Mouse (Mus musculus): ENCODE results near the gene Npffr2.
"Not testable (repeated sequence)": the region's sequence is repeated elsewhere in the genome, so short reads cannot be mapped to it uniquely, and the experiment has no call there.

Gene Npffr2

GRCm38 (mm10) chr5:89526878-89527578, at the start of gene Npffr2:
Npffr2 (plus strand) TSS chr5:89527429.
- DNase-seq (ENCODE audit: low read depth in 1 of 2, low spot score in 2 of 2) = no peak

GRCm38 (mm10) chr5:89492560-89492959, 34.7 kb upstream of the Npffr2 start:
- no peak for DNase-seq (ENCODE audit: low read depth in 1 of 2, low spot score in 2 of 2)

- no peak for DNase-seq (ENCODE audit: low read depth in 1 of 2, low spot score in 2 of 2)
These were observed 27.0 kb upstream of the Npffr2 start for GRCm38 (mm10) chr5:89500182-89500581.

- no peak for DNase-seq (ENCODE audit: low read depth in 1 of 2, low spot score in 2 of 2)
These were observed 8.6 kb upstream of the Npffr2 start for GRCm38 (mm10) chr5:89518641-89519040.

GRCm38 (mm10) chr5:89526181-89526778, 949 bp upstream of the Npffr2 start:
- no peak for DNase-seq (ENCODE audit: low read depth in 1 of 2, low spot score in 2 of 2)

GRCm38 (mm10) chr5:89528951-89529350, 1.7 kb downstream of the Npffr2 start:
- DNase-seq (ENCODE audit: low read depth in 1 of 2, low spot score in 2 of 2) = no peak

- no peak for DNase-seq (ENCODE audit: low read depth in 1 of 2, low spot score in 2 of 2)
These were observed 2.2 kb downstream of the Npffr2 start for GRCm38 (mm10) chr5:89529391-89529790.

- DNase-seq (ENCODE audit: low read depth in 1 of 2, low spot score in 2 of 2) = no peak
These were observed 8.8 kb downstream of the Npffr2 start for GRCm38 (mm10) chr5:89536018-89536417.

GRCm38 (mm10) chr5:89542472-89542871, 15.2 kb downstream of the Npffr2 start:
- no peak for DNase-seq (ENCODE audit: low read depth in 1 of 2, low spot score in 2 of 2)

- DNase-seq (ENCODE audit: low read depth in 1 of 2, low spot score in 2 of 2) = no peak
These were observed 16.2 kb downstream of the Npffr2 start for GRCm38 (mm10) chr5:89543476-89543875.

GRCm38 (mm10) chr5:89559118-89559517, 31.9 kb downstream of the Npffr2 start:
- not testable (repeated sequence) for DNase-seq (ENCODE audit: low read depth in 1 of 2, low spot score in 2 of 2)

GRCm38 (mm10) chr5:89561381-89561780, 34.2 kb downstream of the Npffr2 start:
- no peak for DNase-seq (ENCODE audit: low read depth in 1 of 2, low spot score in 2 of 2)

GRCm38 (mm10) chr5:89578678-89579077, 51.4 kb downstream of the Npffr2 start:
- no peak for DNase-seq (ENCODE audit: low read depth in 1 of 2, low spot score in 2 of 2)

GRCm38 (mm10) chr5:89579181-89579580, 52.0 kb downstream of the Npffr2 start:
- no peak for DNase-seq (ENCODE audit: low read depth in 1 of 2, low spot score in 2 of 2)

- DNase-seq (ENCODE audit: low read depth in 1 of 2, low spot score in 2 of 2) = no peak
These were observed 53.9 kb downstream of the Npffr2 start for GRCm38 (mm10) chr5:89581143-89581542.

GRCm38 (mm10) chr5:89581742-89582366, 54.6 kb downstream of the Npffr2 start:
- no peak for DNase-seq (ENCODE audit: low read depth in 1 of 2, low spot score in 2 of 2)

GRCm38 (mm10) chr5:89585021-89585420, 57.8 kb downstream of the Npffr2 start:
- DNase-seq (ENCODE audit: low read depth in 1 of 2, low spot score in 2 of 2) = no peak

- DNase-seq (ENCODE audit: low read depth in 1 of 2, low spot score in 2 of 2) = no peak
These were observed 65.1 kb downstream of the Npffr2 start for GRCm38 (mm10) chr5:89592301-89592700.

GRCm38 (mm10) chr5:89611322-89612015, 84.2 kb downstream of the Npffr2 start:
- no peak for DNase-seq (ENCODE audit: low read depth in 1 of 2, low spot score in 2 of 2)

- no peak for DNase-seq (ENCODE audit: low read depth in 1 of 2, low spot score in 2 of 2)
These were observed 85.0 kb downstream of the Npffr2 start for GRCm38 (mm10) chr5:89612262-89612661.

GRCm38 (mm10) chr5:89631599-89631998, 104.4 kb downstream of the Npffr2 start:
- DNase-seq (ENCODE audit: low read depth in 1 of 2, low spot score in 2 of 2) = no peak

Measured in monocyte, adult 2 months (primary cell).